Mouse (Mus musculus) midbrain, embryonic 16.5 days (tissue): ENCODE results near the gene Vwce. TPM values are rescaled to one million over a fixed set of nuclear protein-coding genes. Genes with fewer than 3 reads are reported as not detected.
A peak's percentile ranks its signal among the peaks of the same experiment; 100 is the strongest.

Experiments used
- ATAC-seq: fragments of 200-750 bp; cut with Nextera tagmentation; 2 replicates; pipeline ENCODE4 v1.8.0; 2017; ENCODE audit warnings: moderate TSS enrichment
- H3K27ac ChIP-seq: fragments of 300-500 bp; sonication (generic); 2 replicates; pipeline ENCODE4 v1.5.1; 2014; ENCODE audit warnings: mild to moderate bottlenecking, low read length, mixed read lengths
- H3K27me3 ChIP-seq: fragments of 300-500 bp; sonication (generic); 2 replicates; pipeline ENCODE4 v1.6.1; 2014; ENCODE audit warnings: low read depth, low read length, mixed read lengths; ENCODE audit not compliant: control insufficient read depth, insufficient read depth
- H3K36me3 ChIP-seq: fragments of 300-500 bp; sonication (generic); 2 replicates; pipeline ENCODE4 v1.6.1; 2014; ENCODE audit warnings: mild to moderate bottlenecking, low read length, moderate library complexity, mixed read lengths; ENCODE audit not compliant: control insufficient read depth, insufficient read depth
- H3K4me1 ChIP-seq: fragments of 300-500 bp; sonication (generic); 2 replicates; pipeline ENCODE4 v1.6.1; 2014; ENCODE audit warnings: mild to moderate bottlenecking, low read length, mixed read lengths; ENCODE audit not compliant: control insufficient read depth, insufficient read depth
- H3K4me2 ChIP-seq: fragments of 300-500 bp; sonication (generic); 2 replicates; pipeline ENCODE4 v1.6.1; 2014; ENCODE audit warnings: mild to moderate bottlenecking, low read length, mixed read lengths
- H3K4me3 ChIP-seq: fragments of 300-500 bp; sonication (generic); 2 replicates; pipeline ENCODE4 v1.5.1; 2014; ENCODE audit warnings: low read depth, mild to moderate bottlenecking, low read length, moderate library complexity, mixed read lengths
- H3K9ac ChIP-seq: fragments of 300-500 bp; sonication (generic); 2 replicates; pipeline ENCODE4 v1.6.1; 2014; ENCODE audit warnings: low read depth, low read length, mixed read lengths
- H3K9me3 ChIP-seq: fragments of 300-500 bp; sonication (generic); replicated peaks from 2 replicates; pipeline ENCODE4 v1.6.1; 2014; ENCODE audit warnings: mild to moderate bottlenecking, low read length, mixed read lengths; ENCODE audit not compliant: control insufficient read depth, poor library complexity, severe bottlenecking
- WGBS: fragments of 180-500 bp; shearing (Covaris S2); extraction: QIAGEN DNeasy Blood & Tissue Kit; methylation state at CpG from one replicate; pipeline ENCODE4 v1.1.7; 2014; 5-methylcytosine and 5-hydroxymethylcytosine counted together
- polyA plus RNA-seq: library from polyadenylated mRNA; unstranded; fragments of >200 nt; fragmentation: Nextera tagmentation; extraction: Ambion mirVana; gene quantifications from 2 replicates; pipeline ENCODE4 v1.2.1, GENCODE M21; 2015

The Vwce gene
- polyA plus RNA-seq, 1 experiment from 2014 or later = 2.0 TPM

DNA sequence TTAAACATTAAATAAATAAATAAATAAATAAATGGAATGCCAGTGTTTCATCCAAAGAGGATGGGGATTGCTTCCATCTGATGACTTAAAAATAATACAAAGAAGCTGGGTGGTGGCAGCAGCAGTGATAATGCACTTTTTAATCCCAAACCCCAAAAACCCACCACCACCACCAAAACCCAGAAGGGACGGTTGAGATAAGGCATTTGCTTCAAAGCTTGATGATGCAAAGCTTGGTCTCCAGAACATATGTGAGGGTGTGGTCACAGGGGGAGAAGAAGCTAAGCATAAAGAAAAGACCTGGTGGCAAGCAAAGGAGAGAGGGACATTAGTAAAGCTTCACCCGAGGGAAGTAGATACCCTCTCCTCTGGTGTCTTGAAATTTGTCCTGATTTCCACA, 27.9 kb downstream of the Vwce start:
- no peak overlapping the region for H3K4me3 ChIP-seq
- no peaks in the 10 kb centered on the region for H3K27me3 ChIP-seq
- no peaks in the 10 kb centered on the region for H3K36me3 ChIP-seq
- no peak overlapping the region for H3K4me2 ChIP-seq
- no peak for ATAC-seq
- no peak overlapping the region for H3K9ac ChIP-seq
- H3K9me3 ChIP-seq = no peaks in the 10 kb centered on the region
- no peak overlapping the region for H3K27ac ChIP-seq
- H3K4me1 ChIP-seq = no peaks in the 10 kb centered on the region
- 100% methylated on average over 2 of the region's 2 CpGs for WGBS

- Histone ChIP-seq H3K4me1 (no peaks in the 10 kb centered on the region), H3K27ac (no peak overlapping the region), H3K36me3 (no peaks in the 10 kb centered on the region), H3K4me2 (no peak overlapping the region), H3K9me3 (no peaks in the 10 kb centered on the region), H3K9ac (no peak overlapping the region), H3K4me3 (no peak overlapping the region), H3K27me3 (no peaks in the 10 kb centered on the region)
- no peak for ATAC-seq
- WGBS = 92% methylated on average over 3 of the region's 3 CpGs
These were observed 28.7 kb downstream of the Vwce start for GRCm38 (mm10) chr19:10662665-10663064.

DNA sequence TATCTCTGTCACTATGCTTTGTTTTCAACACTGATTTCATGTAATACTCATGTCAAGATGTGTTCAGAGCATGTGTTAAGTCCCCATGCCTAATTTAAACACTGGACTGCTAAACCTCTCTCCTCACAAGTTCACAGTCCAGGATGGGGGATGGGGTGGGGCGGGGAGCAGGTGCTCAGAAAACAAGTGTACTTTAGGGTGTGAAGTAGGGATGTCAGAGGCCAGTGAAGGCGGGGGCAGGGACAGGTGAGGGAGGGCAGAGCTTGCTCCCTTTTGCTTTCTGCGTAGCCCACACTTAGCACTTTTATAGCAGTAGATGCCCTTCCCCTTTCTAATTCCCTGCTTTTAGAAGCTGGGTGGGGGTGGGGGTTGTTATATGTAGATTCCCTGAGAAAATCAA, 31.1 kb downstream of the Vwce start:
- H3K36me3 ChIP-seq = no peaks in the 10 kb centered on the region
- H3K4me1 ChIP-seq = no peaks in the 10 kb centered on the region
- no peaks in the 10 kb centered on the region for H3K9me3 ChIP-seq
- no peak overlapping the region for H3K27ac ChIP-seq
- H3K4me3 ChIP-seq = no peak overlapping the region
- ATAC-seq = peak; percentile 41; the same call in 1 of the 2 replicates
- no peak overlapping the region for H3K9ac ChIP-seq
- H3K4me2 ChIP-seq = no peak overlapping the region
- H3K27me3 ChIP-seq = no peaks in the 10 kb centered on the region
- 62% methylated on average over 3 of the region's 3 CpGs for WGBS

DNA sequence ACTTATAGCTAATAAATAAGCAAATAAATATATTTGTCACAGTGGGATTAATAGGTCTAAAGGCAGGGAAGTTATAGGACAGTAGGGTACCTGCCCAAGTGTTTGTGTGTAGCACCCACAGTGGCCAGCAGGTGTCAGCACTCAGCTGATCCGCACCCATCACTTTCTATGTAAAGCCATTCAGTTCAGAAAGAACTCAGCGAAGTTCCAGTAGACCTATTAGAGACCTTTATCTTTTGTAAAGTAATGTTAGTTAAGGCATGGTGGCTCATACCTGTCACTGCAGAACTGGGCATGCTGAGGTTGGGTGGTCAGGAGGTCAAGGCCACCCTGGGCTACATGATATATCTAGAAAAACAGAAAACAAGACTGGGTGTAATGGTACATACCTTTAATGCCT, 31.5 kb downstream of the Vwce start:
- Histone ChIP-seq H3K27ac (no peak overlapping the region), H3K4me1 (no peaks in the 10 kb centered on the region), H3K4me3 (no peak overlapping the region), H3K36me3 (no peaks in the 10 kb centered on the region), H3K27me3 (no peaks in the 10 kb centered on the region), H3K9me3 (no peaks in the 10 kb centered on the region), H3K4me2 (no peak overlapping the region), H3K9ac (no peak overlapping the region)
- peak; percentile 78 for ATAC-seq
- WGBS = 8% methylated on average over 2 of the region's 2 CpGs

- H3K4me1 ChIP-seq = no peaks in the 10 kb centered on the region
- no peak overlapping the region for H3K4me3 ChIP-seq
- no peak overlapping the region for H3K4me2 ChIP-seq
- WGBS = 86% methylated on average over 4 of the region's 4 CpGs
- ATAC-seq = no peak
- no peaks in the 10 kb centered on the region for H3K9me3 ChIP-seq
- H3K9ac ChIP-seq = no peak overlapping the region
- no peak overlapping the region for H3K27ac ChIP-seq
- H3K27me3 ChIP-seq = no peaks in the 10 kb centered on the region
- no peaks in the 10 kb centered on the region for H3K36me3 ChIP-seq
These were observed 37.3 kb downstream of the Vwce start for GRCm38 (mm10) chr19:10671319-10671718.

- no peaks in the 10 kb centered on the region for H3K4me1 ChIP-seq
- H3K4me2 ChIP-seq = no peak overlapping the region
- no peaks in the 10 kb centered on the region for H3K9me3 ChIP-seq
- H3K27me3 ChIP-seq = no peaks in the 10 kb centered on the region
- WGBS = 69% methylated on average over 9 of the region's 9 CpGs
- ATAC-seq = no peak
- no peak overlapping the region for H3K27ac ChIP-seq
- H3K4me3 ChIP-seq = no peak overlapping the region
- H3K9ac ChIP-seq = no peak overlapping the region
- no peaks in the 10 kb centered on the region for H3K36me3 ChIP-seq
These were observed 37.9 kb downstream of the Vwce start for GRCm38 (mm10) chr19:10671854-10672417.

- Histone ChIP-seq H3K4me1 (no peaks in the 10 kb centered on the region), H3K27ac (no peak overlapping the region), H3K27me3 (no peaks in the 10 kb centered on the region), H3K9me3 (no peaks in the 10 kb centered on the region), H3K4me2 (no peak overlapping the region), H3K36me3 (no peaks in the 10 kb centered on the region), H3K4me3 (no peak overlapping the region), H3K9ac (no peak overlapping the region)
- no peak for ATAC-seq
- WGBS = 54% methylated on average over 1 of the region's 1 CpGs
These were observed 39.3 kb downstream of the Vwce start for GRCm38 (mm10) chr19:10673275-10673674.

- 84% methylated on average over 16 of the region's 16 CpGs for WGBS
- ATAC-seq = no peak
- Histone ChIP-seq H3K4me3 (no peak overlapping the region), H3K36me3 (no peaks in the 10 kb centered on the region), H3K27ac (no peak overlapping the region), H3K4me1 (no peaks in the 10 kb centered on the region), H3K9ac (no peak overlapping the region), H3K9me3 (no peaks in the 10 kb centered on the region), H3K27me3 (no peaks in the 10 kb centered on the region), H3K4me2 (no peak overlapping the region)
These were observed 42.6 kb downstream of the Vwce start for GRCm38 (mm10) chr19:10676656-10677055.

DNA sequence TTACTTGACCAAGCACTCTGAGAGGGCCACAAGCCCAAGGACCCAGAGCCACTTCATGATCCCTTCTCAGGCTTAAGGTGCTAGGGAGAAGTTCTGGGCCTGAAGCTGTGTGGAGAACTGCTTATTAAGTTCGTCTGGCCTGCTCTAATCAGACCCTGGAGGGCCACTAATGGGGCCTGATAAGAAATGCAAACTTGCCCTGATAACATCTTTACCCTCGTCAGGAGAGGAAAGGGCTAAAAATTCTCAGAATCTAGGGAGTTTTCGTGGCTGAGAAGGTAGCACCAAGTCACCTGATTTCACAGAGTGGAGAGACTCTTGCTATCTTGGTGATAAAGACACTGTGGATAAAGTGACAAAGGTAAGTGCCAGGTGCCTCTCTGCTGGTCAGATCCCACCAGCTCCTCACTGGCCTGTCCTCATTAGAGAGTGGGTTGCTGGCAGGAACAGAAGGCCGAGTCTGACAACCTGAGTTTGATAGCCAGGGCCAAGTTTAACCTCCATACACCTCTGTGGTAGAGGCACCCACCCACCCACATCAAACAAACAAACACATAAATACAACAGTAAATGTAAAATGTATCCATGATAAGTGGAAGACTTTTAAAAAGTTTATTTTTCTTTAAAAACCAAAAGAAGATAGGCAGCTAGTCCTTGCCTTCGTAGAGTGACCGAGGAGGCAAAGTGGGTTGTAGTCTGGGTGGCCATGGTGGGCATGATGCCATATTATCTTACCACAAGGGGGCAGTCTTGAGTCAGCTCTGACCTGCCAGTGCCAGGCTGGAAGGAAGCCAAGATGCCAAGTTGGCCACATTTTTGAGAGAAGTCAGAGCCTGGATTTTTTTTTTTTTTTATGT, 44.1 kb downstream of the Vwce start, which contains the start of gene Pga5:
Gene Pga5, minus strand, starts transcription at position 157 of the 857 bp plus-strand sequence.
- Histone ChIP-seq H3K4me1 (no peaks in the 10 kb centered on the region), H3K36me3 (no peaks in the 10 kb centered on the region), H3K9me3 (no peaks in the 10 kb centered on the region), H3K9ac (no peak within 1 kb of the TSS), H3K27ac (no peak within 1 kb of the TSS), H3K4me3 (no peak within 1 kb of the TSS), H3K4me2 (no peak within 1 kb of the TSS), H3K27me3 (no peaks in the 10 kb centered on the region)
- ATAC-seq = peak; percentile 66
- 40% methylated on average over 6 of the region's 6 CpGs for WGBS
